Mouse (Mus musculus) testis, adult 2 months (tissue): ENCODE data around the gene Slc35d1.

Experiments used
- CTCF ChIP-seq: fragments of 200-500 bp; IDR thresholded peaks from 2 replicates; pipeline ENCODE4 v1.5.1; 2012; ENCODE audit warnings: low read depth, mild to moderate bottlenecking, inconsistent platforms, low read length, moderate library complexity; ENCODE audit not compliant: control insufficient read depth, insufficient read depth, insufficient replicate concordance
- POLR2A ChIP-seq: fragments of 200-500 bp; IDR thresholded peaks from 2 replicates; pipeline ENCODE4 v1.6.1; 2012; ENCODE audit warnings: low read depth, mild to moderate bottlenecking, inconsistent platforms, low read length, moderate library complexity; ENCODE audit not compliant: control insufficient read depth

- TF ChIP-seq CTCF, result no peak
- TF ChIP-seq POLR2A, result no peak
Measured at GRCm38 (mm10) chr4:103213859-103214497, 986 bp downstream of the Slc35d1 start.
